Mouse (Mus musculus): ENCODE data around the gene Rab6b.

DNA sequence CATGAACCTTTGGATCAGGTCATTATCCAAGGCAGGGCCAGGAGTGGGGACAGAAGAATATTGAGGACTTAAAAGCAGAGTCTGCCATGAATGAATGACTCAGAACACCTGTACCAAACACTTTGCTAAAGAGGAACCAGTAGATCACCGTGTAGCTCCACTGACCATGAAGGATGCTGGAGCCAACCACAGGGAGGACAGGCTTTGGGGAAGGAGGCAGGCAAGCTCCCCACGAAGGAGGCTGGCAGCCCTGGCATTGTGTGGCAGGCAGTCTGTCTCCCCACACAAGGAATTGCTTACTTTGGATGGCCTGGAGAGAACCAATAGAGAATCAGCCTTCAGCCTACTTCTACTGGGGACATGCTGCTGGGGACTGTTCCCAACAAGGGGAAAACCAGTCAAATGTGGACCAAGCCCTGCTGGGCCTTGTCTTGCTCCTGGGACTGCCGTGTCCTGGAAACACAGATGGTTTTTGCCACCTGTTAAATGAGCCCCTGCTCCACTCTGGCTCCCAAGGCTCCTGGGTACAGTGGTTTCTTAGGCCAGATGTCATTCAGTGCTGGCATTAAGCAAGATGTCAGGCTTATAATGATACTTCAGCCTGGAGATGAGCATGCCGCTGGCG lies 7.2 kb downstream of the Rab6b start:
- no peak for TF ChIP-seq CTCF (IDR thresholded peaks at IDR 0.05; ENCODE audit: low read depth)
- no peak for TF ChIP-seq EP300 (IDR thresholded peaks at IDR 0.05; ENCODE audit: low read depth)
